Mouse (Mus musculus): Measurements from ENCODE around the gene Mrpl20.

GRCm38 (mm10) chr4:155776704-155777335 is 25.9 kb upstream of the Mrpl20 start:
- TF ChIP-seq CTCF (conservative IDR thresholded peaks at IDR 0.05; ENCODE audit: low read length), result no peak
- no peak for TF ChIP-seq POU5F1 (IDR thresholded peaks at IDR 0.05; ENCODE audit: borderline replicate concordance, low read length)
- TF ChIP-seq NANOG (IDR thresholded peaks at IDR 0.05; ENCODE audit: borderline replicate concordance, low read length), result no peak

Data from E14TG2a.4 (cell line).